Mouse (Mus musculus): ENCODE measurements around the gene Iah1. TPM values are rescaled to one million over a fixed set of nuclear protein-coding genes. Genes with fewer than 3 reads are reported as not detected.

The Iah1 gene
- polyA plus RNA-seq, 2 experiments: 45.6 to 52.9 TPM

DNA sequence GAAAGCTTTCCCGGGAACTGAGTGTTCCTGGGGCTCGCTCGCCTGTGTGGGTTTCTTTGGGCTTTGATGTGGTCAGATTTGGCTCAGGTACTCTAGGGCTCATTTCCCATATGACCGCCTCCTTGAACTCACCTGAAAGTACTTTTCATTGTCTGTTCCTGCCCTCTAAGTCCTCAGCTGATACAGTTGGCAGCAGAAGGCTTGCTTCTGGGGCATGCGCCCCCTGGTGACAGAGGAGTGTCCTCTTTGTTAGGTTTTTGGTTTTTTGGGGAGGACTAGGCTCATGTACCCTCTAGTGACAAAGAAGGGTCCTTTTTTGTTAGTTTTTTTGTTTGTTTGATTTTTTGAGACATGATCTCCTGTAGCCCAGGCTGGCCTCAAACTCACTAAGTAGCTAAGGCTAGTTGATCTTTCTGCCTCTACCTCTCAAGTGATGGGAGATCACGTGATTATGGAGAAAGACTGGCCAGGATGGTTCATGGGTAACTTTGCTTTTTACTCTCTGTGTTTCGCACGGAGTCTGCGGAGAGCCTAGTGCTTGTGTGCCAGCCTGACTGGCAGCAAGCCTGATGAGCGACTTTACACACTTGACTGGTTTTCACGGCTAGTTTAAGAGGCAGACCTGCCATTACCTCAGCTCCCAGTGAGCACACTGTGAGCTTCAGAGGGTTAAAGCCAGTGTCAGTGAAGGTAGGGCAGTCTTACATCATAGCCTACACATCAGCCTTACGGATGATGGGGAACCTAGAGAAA, 2.1 kb downstream of the Iah1 start:
- Histone ChIP-seq H3K9me3 (ENCODE audit: control insufficient read depth, low read length) (no peaks in the 10 kb centered on the region), H3K27me3 (ENCODE audit: control insufficient read depth, insufficient read depth, low read length) (no peaks in the 10 kb centered on the region), H3K27ac (replicated peaks; ENCODE audit: low read depth, low read length) (no peak overlapping the region), H3K36me3 (ENCODE audit: control insufficient read depth, insufficient read depth, low read length) (peaks cover 49% of the 10 kb centered on the region), H3K4me2 (replicated peaks; ENCODE audit: low read depth, low read length, severe bottlenecking) (no peak overlapping the region), H3K4me1 (ENCODE audit: control insufficient read depth, insufficient read depth, low read length) (0 out of 2 replicates have a peak, but pooled peaks cover 3% of the 10 kb centered on the region), H3K9ac (ENCODE audit: low read depth, low read length, severe bottlenecking) (no peak overlapping the region), H3K4me3 (replicated peaks; ENCODE audit: low read length) (no peak overlapping the region)
- WGBS: 76% methylated on average over 12 of the region's 12 CpGs
- no peak for TF ChIP-seq POLR2A (IDR thresholded peaks at IDR 0.05; ENCODE audit: borderline replicate concordance, extremely low read depth, insufficient read depth, insufficient read length)
- DNase-seq (ENCODE audit: low spot score) (peak; percentile 26), ATAC-seq (ENCODE audit: low FRiP score, low read depth) (no peak)

DNA sequence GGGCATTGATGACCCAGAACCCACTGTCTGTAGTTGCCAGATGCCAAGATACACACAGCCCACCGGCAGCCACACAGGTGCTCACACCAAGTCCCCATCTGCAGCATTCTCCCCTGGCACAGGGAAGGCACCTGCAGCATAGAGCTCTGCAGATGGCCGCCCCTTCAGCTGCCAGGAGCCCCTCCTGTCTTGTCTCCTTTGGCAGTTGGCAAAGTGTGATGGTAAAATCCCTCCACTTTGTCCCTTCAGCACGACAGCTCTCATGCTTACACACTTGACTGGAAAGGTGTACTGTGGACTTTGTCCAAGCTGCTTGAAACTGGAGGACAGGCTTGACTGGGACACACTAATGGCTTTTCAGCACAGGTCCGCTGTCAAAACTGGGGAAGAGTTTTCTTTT, 4.1 kb downstream of the Iah1 start:
- H3K27ac ChIP-seq (replicated peaks; ENCODE audit: low read depth, low read length): no peak overlapping the region
- ATAC-seq (ENCODE audit: low FRiP score, low read depth) (no peak), DNase-seq (ENCODE audit: low spot score) (no peak)
- no peak overlapping the region for H3K4me2 ChIP-seq (replicated peaks; ENCODE audit: low read depth, low read length, severe bottlenecking)
- no peak overlapping the region for H3K4me3 ChIP-seq (replicated peaks; ENCODE audit: low read length)
- H3K9ac ChIP-seq (ENCODE audit: low read depth, low read length, severe bottlenecking): no peak overlapping the region
- WGBS: 81% methylated on average over 4 of the region's 4 CpGs
- no peaks in the 10 kb centered on the region for H3K27me3 ChIP-seq (ENCODE audit: control insufficient read depth, insufficient read depth, low read length)
- H3K36me3 ChIP-seq (ENCODE audit: control insufficient read depth, insufficient read depth, low read length): peaks cover 49% of the 10 kb centered on the region
- H3K9me3 ChIP-seq (ENCODE audit: control insufficient read depth, low read length): no peaks in the 10 kb centered on the region
- H3K4me1 ChIP-seq (ENCODE audit: control insufficient read depth, insufficient read depth, low read length): 0 out of 2 replicates have a peak, but pooled peaks cover 3% of the 10 kb centered on the region
- no peak for TF ChIP-seq POLR2A (IDR thresholded peaks at IDR 0.05; ENCODE audit: borderline replicate concordance, extremely low read depth, insufficient read depth, insufficient read length)

DNA sequence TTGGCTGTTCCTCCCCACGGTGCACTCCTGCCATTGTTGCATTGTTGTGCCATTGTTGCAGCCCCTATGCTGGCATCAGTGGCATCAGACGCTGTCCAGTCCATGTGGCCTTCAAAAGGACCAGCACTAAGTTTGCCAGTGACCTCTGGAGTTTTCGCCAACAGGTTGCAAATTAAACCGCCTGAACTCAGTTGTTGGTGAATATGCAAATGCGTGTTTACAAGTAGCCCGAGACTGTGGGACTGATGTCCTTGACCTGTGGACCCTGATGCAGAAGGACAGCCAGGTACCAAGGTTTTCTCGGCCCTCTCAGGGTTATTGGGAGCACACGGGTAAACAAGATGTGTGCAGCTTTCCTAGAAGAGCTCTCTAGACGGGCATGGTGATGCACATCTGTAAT, 5.0 kb downstream of the Iah1 start:
- DNase-seq (ENCODE audit: low spot score) (no peak), ATAC-seq (ENCODE audit: low FRiP score, low read depth) (no peak)
- no peaks in the 10 kb centered on the region for H3K27me3 ChIP-seq (ENCODE audit: control insufficient read depth, insufficient read depth, low read length)
- no peak overlapping the region for H3K27ac ChIP-seq (replicated peaks; ENCODE audit: low read depth, low read length)
- WGBS: 77% methylated on average over 9 of the region's 9 CpGs
- no peak overlapping the region for H3K4me2 ChIP-seq (replicated peaks; ENCODE audit: low read depth, low read length, severe bottlenecking)
- TF ChIP-seq POLR2A (IDR thresholded peaks at IDR 0.05; ENCODE audit: borderline replicate concordance, extremely low read depth, insufficient read depth, insufficient read length): no peak
- 0 out of 2 replicates have a peak, but pooled peaks cover 3% of the 10 kb centered on the region for H3K4me1 ChIP-seq (ENCODE audit: control insufficient read depth, insufficient read depth, low read length)
- no peaks in the 10 kb centered on the region for H3K9me3 ChIP-seq (ENCODE audit: control insufficient read depth, low read length)
- H3K9ac ChIP-seq (ENCODE audit: low read depth, low read length, severe bottlenecking): no peak overlapping the region
- H3K36me3 ChIP-seq (ENCODE audit: control insufficient read depth, insufficient read depth, low read length): peaks cover 56% of the 10 kb centered on the region
- no peak overlapping the region for H3K4me3 ChIP-seq (replicated peaks; ENCODE audit: low read length)

DNA sequence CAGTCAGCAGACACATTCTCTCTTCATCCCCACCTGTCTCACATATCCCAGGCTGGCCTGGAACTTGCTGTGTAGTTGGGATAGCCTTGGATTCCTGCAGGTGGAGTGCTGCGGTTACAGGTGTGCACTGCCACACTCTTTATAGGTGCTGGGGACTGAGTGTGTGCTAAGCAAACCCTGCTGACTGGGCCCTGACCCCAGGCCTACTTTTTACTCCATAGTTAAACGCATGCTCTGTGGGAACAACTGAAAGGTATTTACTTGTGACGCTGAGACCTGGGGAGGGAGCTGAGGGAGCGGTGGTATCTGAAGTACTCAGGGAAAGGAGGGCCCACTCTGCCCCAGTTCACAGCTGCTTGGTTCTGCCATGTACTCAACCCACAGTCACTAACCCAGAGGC, 6.1 kb downstream of the Iah1 start:
- Histone ChIP-seq H3K27ac (replicated peaks; ENCODE audit: low read depth, low read length) (no peak overlapping the region), H3K9ac (ENCODE audit: low read depth, low read length, severe bottlenecking) (no peak overlapping the region), H3K36me3 (ENCODE audit: control insufficient read depth, insufficient read depth, low read length) (peaks cover 65% of the 10 kb centered on the region), H3K4me2 (replicated peaks; ENCODE audit: low read depth, low read length, severe bottlenecking) (no peak overlapping the region), H3K9me3 (ENCODE audit: control insufficient read depth, low read length) (no peaks in the 10 kb centered on the region), H3K4me1 (ENCODE audit: control insufficient read depth, insufficient read depth, low read length) (0 out of 2 replicates have a peak, but pooled peaks cover under 1% of the 10 kb centered on the region), H3K4me3 (replicated peaks; ENCODE audit: low read length) (no peak overlapping the region), H3K27me3 (ENCODE audit: control insufficient read depth, insufficient read depth, low read length) (no peaks in the 10 kb centered on the region)
- WGBS: 77% methylated on average over 4 of the region's 4 CpGs
- DNase-seq (ENCODE audit: low spot score): no peak
- TF ChIP-seq POLR2A (IDR thresholded peaks at IDR 0.05; ENCODE audit: borderline replicate concordance, extremely low read depth, insufficient read depth, insufficient read length): no peak
- no peak for ATAC-seq (ENCODE audit: low FRiP score, low read depth)

DNA sequence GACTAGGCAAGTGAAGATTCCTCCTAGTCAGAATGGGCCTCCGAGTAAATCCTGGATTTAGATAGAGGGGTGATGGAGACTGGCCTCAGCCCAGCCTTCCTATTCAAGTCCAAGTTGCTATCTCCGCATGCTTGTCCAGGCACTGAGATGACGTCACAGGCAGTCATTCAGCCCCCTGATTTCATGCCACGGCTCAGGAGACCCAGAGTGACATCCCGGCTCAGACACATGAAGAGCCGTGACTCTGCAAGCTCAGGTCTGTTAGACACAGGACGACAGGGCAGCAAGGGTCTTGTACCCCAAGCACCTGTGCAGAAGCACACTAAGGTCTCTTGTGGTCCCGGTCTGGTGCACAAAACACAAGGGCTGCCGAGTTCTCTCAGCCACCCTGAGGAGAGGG, 6.7 kb downstream of the Iah1 start:
- TF ChIP-seq POLR2A (IDR thresholded peaks at IDR 0.05; ENCODE audit: borderline replicate concordance, extremely low read depth, insufficient read depth, insufficient read length): no peak
- 93% methylated on average over 9 of the region's 9 CpGs for WGBS
- Histone ChIP-seq H3K9ac (ENCODE audit: low read depth, low read length, severe bottlenecking) (no peak overlapping the region), H3K27ac (replicated peaks; ENCODE audit: low read depth, low read length) (no peak overlapping the region), H3K27me3 (ENCODE audit: control insufficient read depth, insufficient read depth, low read length) (no peaks in the 10 kb centered on the region), H3K4me3 (replicated peaks; ENCODE audit: low read length) (no peak overlapping the region), H3K4me2 (replicated peaks; ENCODE audit: low read depth, low read length, severe bottlenecking) (no peak overlapping the region), H3K9me3 (ENCODE audit: control insufficient read depth, low read length) (no peaks in the 10 kb centered on the region), H3K4me1 (ENCODE audit: control insufficient read depth, insufficient read depth, low read length) (no peaks in the 10 kb centered on the region), H3K36me3 (ENCODE audit: control insufficient read depth, insufficient read depth, low read length) (peaks cover 71% of the 10 kb centered on the region)
- no peak for DNase-seq (ENCODE audit: low spot score)
- no peak for ATAC-seq (ENCODE audit: low FRiP score, low read depth)
